Comparison of ENCODE assay signal across 8 mouse cellular contexts in genomic region chr11:100640159-100640906, GRCm38 (mm10). TPM values are rescaled to one million over a fixed set of nuclear protein-coding genes. Genes with fewer than 3 reads are reported as not detected.
A peak's percentile ranks its signal among the peaks of the same experiment; 100 is the strongest.
DNase-seq lines count a peak whose midpoint lies in the region; ATAC-seq and TF ChIP-seq lines count a peak whose summit lies in the region.

No protein-coding gene starts in this region.

- WGBS in forebrain, embryonic 11.5 days: 7% methylated on average over 52 of the region's 52 CpGs
- 6% methylated on average over 52 of the region's 52 CpGs for WGBS in hindbrain, postnatal 0 days
- 8% methylated on average over 52 of the region's 52 CpGs for WGBS in liver, embryonic 11.5 days
- WGBS in neural tube, embryonic 15.5 days: 8% methylated on average over 52 of the region's 52 CpGs

- H3K4me3 ChIP-seq in forebrain, embryonic 11.5 days (ENCODE audit: low read depth, low read length): peak overlapping the region; percentile 30
- H3K4me3 ChIP-seq in hindbrain, postnatal 0 days (ENCODE audit: low read length): peak overlapping the region; percentile 37
- peak overlapping the region; percentile 32 for H3K4me3 ChIP-seq in liver, embryonic 11.5 days (ENCODE audit: low read depth, low read length)
- peak overlapping the region; percentile 49 for H3K4me3 ChIP-seq in neural tube, embryonic 15.5 days (replicated peaks)

- H3K9ac ChIP-seq in forebrain, embryonic 11.5 days (ENCODE audit: low read length): peak overlapping the region; percentile 40
- peak overlapping the region; percentile 49 for H3K9ac ChIP-seq in hindbrain, postnatal 0 days (replicated peaks; ENCODE audit: low read length)
- no peak overlapping the region for H3K9ac ChIP-seq in liver, embryonic 11.5 days (ENCODE audit: low read depth, low read length)
- H3K9ac ChIP-seq in neural tube, embryonic 15.5 days (replicated peaks): peak overlapping the region; percentile 54

- H3K4me1 ChIP-seq in forebrain, embryonic 11.5 days (replicated peaks; ENCODE audit: control insufficient read depth, insufficient read depth, low read length): peaks cover 4% of the 10 kb centered on the region; the same call in 1 of the 2 replicates
- peaks cover 13% of the 10 kb centered on the region for H3K4me1 ChIP-seq in hindbrain, postnatal 0 days (ENCODE audit: insufficient read depth, low read length)
- no peaks in the 10 kb centered on the region for H3K4me1 ChIP-seq in liver, embryonic 11.5 days (replicated peaks; ENCODE audit: control insufficient read depth, insufficient read depth, low read length)
- peaks cover 26% of the 10 kb centered on the region for H3K4me1 ChIP-seq in neural tube, embryonic 15.5 days

- no peaks in the 10 kb centered on the region for H3K36me3 ChIP-seq in forebrain, embryonic 11.5 days (ENCODE audit: control insufficient read depth, insufficient read depth, low read length)
- H3K36me3 ChIP-seq in hindbrain, postnatal 0 days (ENCODE audit: insufficient read depth, low read length): no peaks in the 10 kb centered on the region
- H3K36me3 ChIP-seq in liver, embryonic 11.5 days (ENCODE audit: control insufficient read depth, insufficient read depth, low read length): no peaks in the 10 kb centered on the region
- no peaks in the 10 kb centered on the region for H3K36me3 ChIP-seq in neural tube, embryonic 15.5 days

- no peaks in the 10 kb centered on the region for H3K9me3 ChIP-seq in forebrain, embryonic 11.5 days (ENCODE audit: control insufficient read depth, low read length)
- H3K9me3 ChIP-seq in hindbrain, postnatal 0 days (ENCODE audit: low read length): no peaks in the 10 kb centered on the region
- H3K9me3 ChIP-seq in liver, embryonic 11.5 days (ENCODE audit: control insufficient read depth, low read length): no peaks in the 10 kb centered on the region
- no peaks in the 10 kb centered on the region for H3K9me3 ChIP-seq in neural tube, embryonic 15.5 days (replicated peaks)

- ATAC-seq in forebrain, embryonic 11.5 days (replicated peaks; ENCODE audit: low FRiP score): no peak
- peak; percentile 80 for ATAC-seq in hindbrain, postnatal 0 days
- ATAC-seq in liver, embryonic 11.5 days (replicated peaks; ENCODE audit: low FRiP score): no peak
- peak; percentile 71 for ATAC-seq in neural tube, embryonic 15.5 days (ENCODE audit: low FRiP score)

- peaks cover 11% of the 10 kb centered on the region for H3K27me3 ChIP-seq in forebrain, embryonic 11.5 days (ENCODE audit: control insufficient read depth, insufficient read depth, low read length)
- H3K27me3 ChIP-seq in hindbrain, postnatal 0 days (ENCODE audit: insufficient read depth, low read length): no peaks in the 10 kb centered on the region
- H3K27me3 ChIP-seq in liver, embryonic 11.5 days (replicated peaks; ENCODE audit: control insufficient read depth, insufficient read depth, low read length): peaks cover 37% of the 10 kb centered on the region
- peaks cover 22% of the 10 kb centered on the region; the same call in 1 of the 2 replicates for H3K27me3 ChIP-seq in neural tube, embryonic 15.5 days (replicated peaks)

- H3K4me2 ChIP-seq in forebrain, embryonic 11.5 days (ENCODE audit: low read depth, low read length, severe bottlenecking): peak overlapping the region; percentile 78
- peak overlapping the region; percentile 72 for H3K4me2 ChIP-seq in hindbrain, postnatal 0 days (ENCODE audit: low read depth, low read length)
- H3K4me2 ChIP-seq in liver, embryonic 11.5 days: peak overlapping the region; percentile 63
- H3K4me2 ChIP-seq in neural tube, embryonic 15.5 days: peak overlapping the region; percentile 89

- TF ChIP-seq CTCF in hindbrain, postnatal 0 days (IDR thresholded peaks at IDR 0.05; ENCODE audit: low read depth): peak; percentile 74

- DNase-seq in gastrocnemius, postnatal 14 days: peak; percentile 41
- DNase-seq in gastrocnemius, postnatal 4 days (ENCODE audit: low spot score in 2 of 2): no peak
- DNase-seq in WW6 (ENCODE audit: low read depth, low spot score): peak; percentile 85
- DNase-seq in forebrain, embryonic 11.5 days (ENCODE audit: low spot score): peak; percentile 80
- DNase-seq in hindbrain, postnatal 0 days (ENCODE audit: low spot score): peak; percentile 83
- no peak for DNase-seq in liver, embryonic 11.5 days (ENCODE audit: low spot score)
- no peak for DNase-seq in T-cell, adult 2 months (ENCODE audit: low spot score)

- no peak overlapping the region for H3K27ac ChIP-seq in forebrain, embryonic 11.5 days (ENCODE audit: low read depth, low read length)
- H3K27ac ChIP-seq in hindbrain, postnatal 0 days: peak overlapping the region; percentile 54; the same call in 1 of the 2 replicates
- no peak overlapping the region for H3K27ac ChIP-seq in liver, embryonic 11.5 days (ENCODE audit: low read depth, low read length)
- peak overlapping the region; percentile 14 for H3K27ac ChIP-seq in neural tube, embryonic 15.5 days (replicated peaks)

- intact Hi-C loops in gastrocnemius, postnatal 14 days (cut with DNase I; ENCODE audit: low total_unique reads): no loop called here

RNA-seq across cellular contexts. Expression of gene Dnajc7, which starts 20.4 kb away (rescaled TPM):
- total RNA-seq in gastrocnemius, postnatal 14 days (2021): 100 to 1,000 TPM; 143 to 179 TPM
- total RNA-seq in gastrocnemius, postnatal 4 days (2021): 100 to 1,000 TPM; 192 to 239 TPM
- 95.9 and 105 TPM in 2 replicates for polyA plus RNA-seq in forebrain, embryonic 11.5 days (2014; fragmentation: Nextera tagmentation; extraction: Ambion mirVana)
- 64.6 and 73.8 TPM in 2 replicates for total RNA-seq in hindbrain, postnatal 0 days (2014; rRNA removed)
- polyA plus RNA-seq in hindbrain, postnatal 0 days (2015; fragmentation: Nextera tagmentation; extraction: Ambion mirVana): 237 and 246 TPM in 2 replicates
- polyA plus RNA-seq in liver, embryonic 11.5 days (2014; fragmentation: Nextera tagmentation; extraction: Ambion mirVana): 70.6 and 70.8 TPM in 2 replicates
- polyA plus RNA-seq in neural tube, embryonic 15.5 days (2015; fragmentation: Nextera tagmentation; extraction: Ambion mirVana): 287 and 298 TPM in 2 replicates

RNA-seq across cellular contexts. Expression of gene Nkiras2, which starts 21.3 kb away (rescaled TPM):
- total RNA-seq in gastrocnemius, postnatal 14 days (2021): 10 to 100 TPM; 21.2 to 23.4 TPM
- 10 to 100 TPM; 42.5 to 43.7 TPM for total RNA-seq in gastrocnemius, postnatal 4 days (2021)
- polyA plus RNA-seq in forebrain, embryonic 11.5 days (2014; fragmentation: Nextera tagmentation; extraction: Ambion mirVana): 94.5 and 107 TPM in 2 replicates
- total RNA-seq in hindbrain, postnatal 0 days (2014; rRNA removed): 125 and 131 TPM in 2 replicates
- 77.5 and 82.1 TPM in 2 replicates for polyA plus RNA-seq in hindbrain, postnatal 0 days (2015; fragmentation: Nextera tagmentation; extraction: Ambion mirVana)
- polyA plus RNA-seq in liver, embryonic 11.5 days (2014; fragmentation: Nextera tagmentation; extraction: Ambion mirVana): 35.4 and 36.5 TPM in 2 replicates
- polyA plus RNA-seq in neural tube, embryonic 15.5 days (2015; fragmentation: Nextera tagmentation; extraction: Ambion mirVana): 90.1 and 96.3 TPM in 2 replicates

RNA-seq across cellular contexts. Expression of gene Zfp385c, which starts 51.9 kb away (rescaled TPM):
- 1 to 10 TPM in 1 of 2 experiments, under 1 TPM in 1; 0.62 to 1.5 TPM for total RNA-seq in gastrocnemius, postnatal 14 days (2021)
- total RNA-seq in gastrocnemius, postnatal 4 days (2021): 1 to 10 TPM; 1.9 to 2.2 TPM
- polyA plus RNA-seq in forebrain, embryonic 11.5 days (2014; fragmentation: Nextera tagmentation; extraction: Ambion mirVana): 0.16 TPM in 1 of 2 replicates, not detected in the other
- 9.8 and 13.0 TPM in 2 replicates for total RNA-seq in hindbrain, postnatal 0 days (2014; rRNA removed)
- 10.0 and 11.3 TPM in 2 replicates for polyA plus RNA-seq in hindbrain, postnatal 0 days (2015; fragmentation: Nextera tagmentation; extraction: Ambion mirVana)
- not detected in 2 replicates for polyA plus RNA-seq in liver, embryonic 11.5 days (2014; fragmentation: Nextera tagmentation; extraction: Ambion mirVana)
- polyA plus RNA-seq in neural tube, embryonic 15.5 days (2015; fragmentation: Nextera tagmentation; extraction: Ambion mirVana): 0.77 TPM in 2 replicates

Comparison
In these comparisons a context has a peak if more than half of its experiments do, and no peak if none do; other contexts are left out.
1. DNase-seq: peak in gastrocnemius, postnatal 14 days (single experiment), WW6 (single experiment), forebrain, embryonic 11.5 days (single experiment) and hindbrain, postnatal 0 days (single experiment); none in gastrocnemius, postnatal 4 days (0 of 2), liver, embryonic 11.5 days (single experiment) and T-cell, adult 2 months (single experiment).
2. ATAC-seq: peak in hindbrain, postnatal 0 days (single experiment) and neural tube, embryonic 15.5 days (single experiment); none in forebrain, embryonic 11.5 days (single experiment) and liver, embryonic 11.5 days (single experiment).
3. H3K27ac ChIP-seq: peak in hindbrain, postnatal 0 days (single experiment) and neural tube, embryonic 15.5 days (single experiment); none in forebrain, embryonic 11.5 days (single experiment) and liver, embryonic 11.5 days (single experiment).
4. Peak in every context shown above with its lines, with median percentiles within 50 percentile points of each other: H3K4me2 ChIP-seq and H3K4me3 ChIP-seq.